Mouse (Mus musculus): ENCODE measurements around the gene Apol8.
A peak's percentile ranks its signal among the peaks of the same experiment; 100 is the strongest.

DNA sequence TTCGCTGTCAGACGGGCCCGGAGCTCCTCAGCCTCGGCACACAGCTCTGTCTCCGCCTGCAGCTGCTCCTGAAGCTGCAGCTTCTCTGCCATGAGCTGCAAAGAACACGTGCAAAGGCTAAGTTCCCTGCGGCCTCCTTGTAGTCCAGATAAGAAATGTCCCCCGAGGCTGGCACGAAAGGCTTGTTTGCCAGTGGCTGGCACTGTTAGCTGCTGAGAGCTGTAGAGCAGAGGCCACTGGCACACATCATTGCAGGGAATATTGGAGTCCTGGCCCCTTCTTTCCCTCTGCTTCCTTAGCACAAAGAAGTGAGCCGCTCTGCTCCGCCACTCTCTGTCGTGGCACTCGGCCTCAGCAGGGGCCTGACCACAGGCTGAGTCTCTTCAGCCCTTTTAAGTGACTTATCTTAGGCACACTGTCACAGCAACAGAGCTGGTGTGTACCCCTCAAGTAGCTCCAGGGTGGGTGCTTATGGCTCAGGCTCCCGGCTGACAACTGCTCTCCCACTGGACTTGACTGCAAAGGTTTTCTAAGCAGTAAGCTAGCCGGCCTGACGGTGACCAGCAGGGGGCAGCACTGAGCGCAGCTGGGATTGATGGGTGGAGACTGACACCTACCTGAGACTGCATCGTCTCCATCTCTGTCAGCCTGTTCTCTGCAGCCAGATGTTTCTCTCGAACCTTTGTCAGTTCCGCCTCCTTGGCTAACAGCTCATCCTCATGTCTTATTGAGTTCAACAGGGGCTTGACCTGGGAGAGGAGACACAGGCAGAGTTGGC is 18.6 kb upstream of the Apol8 start:
- TF ChIP-seq CTCF (IDR thresholded peaks at IDR 0.05; ENCODE audit: extremely low read depth, insufficient read depth, insufficient read length, insufficient replicate concordance) (peak; percentile 93), POLR2A (IDR thresholded peaks at IDR 0.05; ENCODE audit: low read depth, low read length) (no peak)
